Mouse (Mus musculus): ENCODE data around the gene Neurl3. TPM values are rescaled to one million over a fixed set of nuclear protein-coding genes. Genes with fewer than 3 reads are reported as not detected.

Gene Neurl3
- 1 to 10 TPM; 1.9 to 2.5 TPM for total RNA-seq (2021)
- long read RNA-seq, experiment 1, partial matches to known transcripts = 0 of 1 reads
- long read RNA-seq, experiment 1, other reads (novel, unspliced or antisense) = 0 of 1 reads
- long read RNA-seq, experiment 2, partial matches to known transcripts = 0 of 1 reads
- long read RNA-seq, experiment 2, other reads (novel, unspliced or antisense) = 0 of 1 reads

- no peak for DNase-seq
Measured at GRCm38 (mm10) chr1:36274455-36274854, at the start of gene Neurl3. Neurl3 (minus strand) TSS chr1:36274679.

- DNase-seq = no peak
Measured at GRCm38 (mm10) chr1:36323746-36324448, 49.4 kb upstream of the Neurl3 start.

GRCm38 (mm10) chr1:36323076-36323475 is 48.6 kb upstream of the Neurl3 start:
- no peak for DNase-seq

GRCm38 (mm10) chr1:36321829-36322573 is 47.5 kb upstream of the Neurl3 start:
- no peak for DNase-seq

GRCm38 (mm10) chr1:36321164-36321563 is 46.7 kb upstream of the Neurl3 start:
- no peak for DNase-seq

- DNase-seq = no peak
Measured at GRCm38 (mm10) chr1:36315776-36316100, 41.3 kb upstream of the Neurl3 start.

GRCm38 (mm10) chr1:36314959-36315775 is 40.7 kb upstream of the Neurl3 start:
- no peak for DNase-seq

- no peak for DNase-seq
Measured at GRCm38 (mm10) chr1:36309498-36309901, 35.0 kb upstream of the Neurl3 start.

GRCm38 (mm10) chr1:36308966-36309475 is 34.5 kb upstream of the Neurl3 start:
- DNase-seq = no peak

- no peak for DNase-seq
Measured at GRCm38 (mm10) chr1:36308451-36308901, 34.0 kb upstream of the Neurl3 start.

- DNase-seq = peak; percentile 87
Measured at GRCm38 (mm10) chr1:36307495-36308280, 33.2 kb upstream of the Neurl3 start, which contains the start of gene Arid5a. Arid5a (plus strand) TSS chr1:36307733.

GRCm38 (mm10) chr1:36307121-36307494 is 32.6 kb upstream of the Neurl3 start:
- DNase-seq = no peak

GRCm38 (mm10) chr1:36306120-36306519 is 31.6 kb upstream of the Neurl3 start:
- DNase-seq = no peak

- no peak for DNase-seq
Measured at GRCm38 (mm10) chr1:36304764-36305163, 30.3 kb upstream of the Neurl3 start.

GRCm38 (mm10) chr1:36303381-36304320 is 29.2 kb upstream of the Neurl3 start:
- DNase-seq = peak; percentile 81

- DNase-seq = no peak
Measured at GRCm38 (mm10) chr1:36302957-36303356, 28.5 kb upstream of the Neurl3 start.

GRCm38 (mm10) chr1:36302273-36302672 is 27.8 kb upstream of the Neurl3 start:
- no peak for DNase-seq

GRCm38 (mm10) chr1:36300486-36300885 is 26.0 kb upstream of the Neurl3 start:
- no peak for DNase-seq

- DNase-seq = no peak
Measured at GRCm38 (mm10) chr1:36299676-36300075, 25.2 kb upstream of the Neurl3 start.

- no peak for DNase-seq
Measured at GRCm38 (mm10) chr1:36299126-36299525, 24.6 kb upstream of the Neurl3 start.

Measured in gastrocnemius, postnatal 10 days (tissue).